Mouse (Mus musculus) bone marrow, adult 2 months (tissue): ENCODE data around the gene Duxbl3.

Source experiments
- CTCF ChIP-seq: fragments of 200-500 bp; IDR thresholded peaks from 2 replicates; pipeline ENCODE4 v1.5.1; 2011; ENCODE audit warnings: low read length, control low read depth; ENCODE audit not compliant: control insufficient read depth, insufficient read depth
- POLR2A ChIP-seq: fragments of 200-500 bp; IDR thresholded peaks from 2 replicates; pipeline ENCODE4 v1.6.1; 2011; ENCODE audit warnings: low read depth, mild to moderate bottlenecking, control low read depth, low read length, borderline replicate concordance; ENCODE audit not compliant: control insufficient read depth

- TF ChIP-seq POLR2A (no peak), CTCF (no peak)
Measured at GRCm38 (mm10) chr14:26297055-26297454, 39.3 kb downstream of the Duxbl3 start.
